Mouse (Mus musculus) cerebellum, adult 2 months (tissue): ENCODE results near the gene Gm49336. TPM values are rescaled to one million over a fixed set of nuclear protein-coding genes. Genes with fewer than 3 reads are reported as not detected.

Experiments used
- DNase-seq, 2 experiments: peaks; one replicate each; pipeline ENCODE4 v3.0.0; 2021
- H3K27ac ChIP-seq: fragments of 200-500 bp; 2 replicates; pipeline ENCODE4 v1.5.1; 2012; ENCODE audit warnings: low read length, control low read depth, inconsistent platforms; ENCODE audit not compliant: insufficient read depth
- H3K27me3 ChIP-seq: fragments of 200-500 bp; 2 replicates; pipeline ENCODE4 v1.6.1; 2012; ENCODE audit warnings: inconsistent platforms, mild to moderate bottlenecking, low read length, moderate library complexity; ENCODE audit not compliant: control insufficient read depth, insufficient read depth
- H3K4me1 ChIP-seq: fragments of 200-500 bp; 2 replicates; pipeline ENCODE4 v1.6.1; 2011; ENCODE audit warnings: low read length; ENCODE audit not compliant: control insufficient read depth, insufficient read depth
- H3K4me3 ChIP-seq: fragments of 200-500 bp; replicated peaks from 2 replicates; pipeline ENCODE3; 2011; ENCODE audit warnings: mild to moderate bottlenecking, low read depth, low read length, control low read depth; ENCODE audit not compliant: insufficient read depth
- CTCF ChIP-seq: fragments of 200-500 bp; IDR thresholded peaks from 2 replicates; pipeline ENCODE4 v1.5.1; 2011; ENCODE audit warnings: low read depth, mild to moderate bottlenecking, control low read depth, low read length, moderate library complexity, borderline replicate concordance; ENCODE audit not compliant: insufficient read depth
- POLR2A ChIP-seq: fragments of 200-500 bp; IDR thresholded peaks from 2 replicates; pipeline ENCODE4 v1.6.1; 2011; ENCODE audit warnings: low read length, control low read depth, borderline replicate concordance; ENCODE audit not compliant: insufficient read depth
- WGBS: fragments of 180-500 bp; shearing (Covaris S2); methylation state at CpG from one replicate; pipeline ENCODE4 v1.1.7; 2018; 5-methylcytosine and 5-hydroxymethylcytosine counted together
- polyA plus RNA-seq: library from polyadenylated mRNA; depleted of rRNA; stranded (reverse); fragments of >200 nt; gene quantifications from 2 replicates; pipeline ENCODE4 v1.2.3, GENCODE M21; 2012; rRNA removed

Gene Gm49336
- polyA plus RNA-seq, result 34.4 and 38.3 TPM in 2 replicates

GRCm38 (mm10) chr14:60251281-60252003 is at the start of gene Gm49336, which contains the start of gene Nupl1:
TSS of gene Gm49336 (minus strand) at chr14:60251507.
TSS of gene Nupl1 (minus strand) at chr14:60251431.
- Histone ChIP-seq H3K4me1 (peaks cover 7% of the 10 kb centered on the region), H3K27ac (peak within 1 kb of the TSS; percentile 89), H3K4me3 (peak within 1 kb of the TSS; percentile 94), H3K27me3 (no peaks in the 10 kb centered on the region)
- TF ChIP-seq CTCF (no peak), POLR2A (peak; percentile 78)
- under 1% methylated on average over 62 of the region's 62 CpGs for WGBS
- peak; percentile 97 to 99 for DNase-seq

DNA sequence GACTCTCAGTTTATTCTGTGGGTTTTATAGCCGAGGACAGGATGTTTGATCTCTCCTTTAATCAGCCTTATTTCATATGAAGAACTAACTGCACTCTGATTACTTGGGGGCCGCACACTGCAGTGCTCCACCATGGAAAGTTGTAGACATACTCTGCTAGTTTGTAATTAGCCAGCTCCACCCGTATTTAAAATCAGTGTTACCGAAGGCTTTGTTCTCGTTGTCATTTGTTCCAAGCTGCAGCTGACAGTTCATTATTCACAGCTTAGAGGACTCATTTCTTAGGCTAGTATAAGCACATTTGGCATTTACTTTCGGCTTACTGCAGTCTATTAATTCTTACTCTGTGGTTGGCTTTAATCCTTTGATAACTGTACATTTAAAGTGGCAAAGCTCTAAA is 49.7 kb upstream of the Gm49336 start:
- no peak overlapping the region for H3K27ac ChIP-seq
- no peak for DNase-seq
- 76% methylated on average over 6 of the region's 6 CpGs for WGBS

GRCm38 (mm10) chr14:60300224-60300991 is 49.1 kb upstream of the Gm49336 start:
- H3K27me3 ChIP-seq, result no peaks in the 10 kb centered on the region
- peak; percentile 72 for TF ChIP-seq CTCF
- TF ChIP-seq POLR2A, result no peak
- H3K4me1 ChIP-seq, result peaks cover 5% of the 10 kb centered on the region; the same call in 1 of the 2 replicates
- H3K27ac ChIP-seq, result no peak overlapping the region
- WGBS, result 33% methylated on average over 14 of the region's 14 CpGs
- DNase-seq, result peak; percentile 49 to 51
- no peak overlapping the region for H3K4me3 ChIP-seq

More for the DNA sequence above, 49.7 kb upstream of the Gm49336 start:
- H3K4me1 ChIP-seq, result peaks cover 5% of the 10 kb centered on the region; the same call in 1 of the 2 replicates
- no peaks in the 10 kb centered on the region for H3K27me3 ChIP-seq
- TF ChIP-seq CTCF (no peak), POLR2A (no peak)
- no peak overlapping the region for H3K4me3 ChIP-seq

- TF ChIP-seq CTCF (no peak), POLR2A (no peak)
- 83% methylated on average over 1 of the region's 1 CpGs for WGBS
- no peaks in the 10 kb centered on the region for H3K27me3 ChIP-seq
- no peak overlapping the region for H3K4me3 ChIP-seq
- H3K27ac ChIP-seq, result no peak overlapping the region
- no peak for DNase-seq
- H3K4me1 ChIP-seq, result no peaks in the 10 kb centered on the region
Observed at GRCm38 (mm10) chr14:60295531-60295930, 44.2 kb upstream of the Gm49336 start.

DNA sequence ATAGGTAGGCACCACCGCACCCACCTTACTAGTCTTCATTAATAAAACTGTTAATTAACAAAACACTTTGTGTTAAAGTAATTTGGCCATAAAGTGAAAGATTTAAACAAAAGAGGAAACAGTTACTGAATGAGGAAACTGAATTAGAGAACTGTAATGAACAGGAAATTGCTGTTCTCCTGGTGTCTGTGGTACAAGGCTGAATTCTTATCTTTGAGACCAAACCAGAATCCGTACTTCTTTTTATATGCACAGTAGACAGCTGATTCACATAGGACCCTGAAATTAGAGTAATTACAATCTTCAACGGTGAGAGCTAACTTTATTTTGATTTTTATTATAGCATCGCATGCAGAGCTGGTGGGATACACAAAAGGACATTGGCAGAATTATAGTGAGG is 39.1 kb upstream of the Gm49336 start:
- WGBS, result 95% methylated on average over 4 of the region's 4 CpGs
- no peak for DNase-seq
- Histone ChIP-seq H3K27ac (no peak overlapping the region), H3K4me1 (no peaks in the 10 kb centered on the region), H3K4me3 (no peak overlapping the region), H3K27me3 (no peaks in the 10 kb centered on the region)
- no peak for TF ChIP-seq POLR2A
- no peak for TF ChIP-seq CTCF

DNA sequence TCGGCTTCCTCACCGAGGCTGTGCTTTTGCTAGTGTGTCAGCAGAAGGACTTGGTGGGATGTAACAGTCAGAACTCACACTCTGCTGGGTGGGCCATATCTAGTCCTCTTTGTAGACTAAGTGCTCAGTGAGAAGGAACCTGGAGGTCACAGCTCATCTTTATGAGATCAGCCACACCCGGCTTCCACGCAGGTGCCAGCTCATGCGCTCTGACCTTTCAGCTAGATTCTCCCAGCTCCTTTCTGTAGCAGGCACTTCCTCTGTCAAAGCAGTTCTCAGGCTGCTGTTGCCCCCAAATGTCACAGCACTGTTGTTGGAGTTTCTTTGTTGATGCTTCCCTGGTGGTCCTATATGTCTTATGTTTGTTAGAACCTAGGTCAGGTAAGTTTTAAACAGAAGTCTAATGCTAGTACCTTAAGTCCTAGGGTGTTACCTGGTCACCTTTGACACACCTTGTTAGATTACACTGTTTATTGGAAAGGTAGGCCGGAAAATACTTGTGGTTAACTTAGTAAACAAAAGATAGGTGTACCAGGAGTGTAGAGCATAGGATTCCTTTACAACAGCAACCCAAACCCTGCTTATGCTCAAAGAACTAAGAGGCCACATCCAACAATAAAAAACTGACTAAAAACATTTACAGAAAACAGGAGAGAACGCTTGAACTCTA is 35.0 kb upstream of the Gm49336 start:
- no peak overlapping the region for H3K27ac ChIP-seq
- H3K4me3 ChIP-seq, result no peak overlapping the region
- TF ChIP-seq CTCF (no peak), POLR2A (no peak)
- DNase-seq, result no peak
- 93% methylated on average over 7 of the region's 7 CpGs for WGBS
- H3K4me1 ChIP-seq, result no peaks in the 10 kb centered on the region
- no peaks in the 10 kb centered on the region for H3K27me3 ChIP-seq

DNA sequence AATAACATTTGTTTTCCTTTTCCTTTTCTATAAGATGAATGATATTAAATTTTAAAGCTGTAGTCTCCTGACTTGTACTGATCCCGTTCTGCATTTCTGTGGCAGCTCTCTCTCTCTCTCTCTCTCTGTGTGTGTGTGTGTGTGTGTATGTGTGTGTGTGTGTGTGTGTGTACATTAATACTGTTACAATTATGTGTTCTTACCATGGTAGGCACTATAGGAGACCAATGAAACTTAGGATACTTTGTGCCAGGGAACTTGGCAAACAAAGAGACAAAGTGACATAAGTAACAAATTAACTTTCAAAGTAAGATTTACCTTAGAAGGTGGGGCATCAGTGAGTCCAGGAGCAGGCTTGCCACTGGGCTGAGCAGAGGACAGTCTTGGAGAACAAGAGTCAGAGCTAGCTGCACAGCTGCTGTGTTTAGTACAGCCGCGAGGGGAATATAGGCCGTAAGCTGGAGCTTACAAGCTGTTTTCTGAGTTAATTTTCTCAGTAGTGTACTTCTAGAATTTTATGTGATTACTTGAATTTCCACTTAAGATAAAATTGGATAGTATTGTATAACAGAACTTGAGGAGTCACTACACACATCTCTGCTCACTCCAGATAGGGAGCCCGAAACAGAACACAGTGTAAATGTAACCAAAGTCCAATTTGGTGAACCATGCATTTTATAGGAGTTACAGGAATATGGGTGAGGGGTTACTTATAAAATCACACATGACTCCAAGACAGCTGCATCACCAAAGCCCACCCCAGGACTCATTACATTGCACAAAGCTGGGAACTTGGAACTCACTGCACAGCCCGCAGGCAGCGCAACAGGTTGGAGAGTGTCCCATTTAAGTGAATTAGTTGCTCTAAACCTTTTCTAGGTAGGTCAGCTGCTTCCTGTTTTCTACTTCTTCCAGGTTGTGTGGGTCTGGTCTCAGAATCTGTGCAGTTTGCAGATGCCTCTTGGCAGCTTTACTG is 24.3 kb upstream of the Gm49336 start:
- DNase-seq, result no peak
- H3K4me3 ChIP-seq, result no peak overlapping the region
- no peaks in the 10 kb centered on the region; the same call in 1 of the 2 replicates for H3K4me1 ChIP-seq
- H3K27ac ChIP-seq, result no peak overlapping the region
- TF ChIP-seq POLR2A, result no peak
- no peak for TF ChIP-seq CTCF
- H3K27me3 ChIP-seq, result no peaks in the 10 kb centered on the region
- 88% methylated on average over 7 of the region's 7 CpGs for WGBS
